Mouse (Mus musculus) brain, adult 2 months (tissue): ENCODE measurements around the gene Pwwp2a.

Experiments
- DNase-seq: peaks from one replicate; pipeline ENCODE4 v3.0.0; 2011; ENCODE audit warnings: low read depth, low spot score

The Pwwp2a gene

GRCm38 (mm10) chr11:43681472-43682414 is at the start of gene Pwwp2a:
Gene Pwwp2a (plus strand): TSS chr11:43681998.
- peak; percentile 100 for DNase-seq

DNA sequence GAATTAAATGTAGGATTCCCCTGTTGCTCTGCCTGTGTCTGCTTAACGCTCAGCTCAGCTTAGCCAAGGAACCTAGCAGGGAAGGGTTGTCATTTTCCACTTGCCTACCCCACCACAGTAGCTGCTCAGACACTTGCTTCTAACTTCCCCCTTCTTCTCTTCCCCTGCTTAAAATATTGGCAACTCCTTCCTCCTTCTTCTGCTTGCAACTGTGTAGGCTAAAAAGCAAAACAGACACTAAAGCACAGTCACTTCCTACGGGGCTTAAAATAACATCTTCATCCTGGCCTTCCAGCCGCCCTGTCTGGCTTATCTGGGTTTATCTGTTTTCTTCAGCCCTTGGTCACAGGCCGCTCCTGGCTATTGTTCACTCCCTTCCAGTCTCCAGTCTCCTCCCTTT is 49.2 kb upstream of the Pwwp2a start:
- peak; percentile 75 for DNase-seq

- DNase-seq: no peak
Measured at GRCm38 (mm10) chr11:43633165-43633564, 48.6 kb upstream of the Pwwp2a start.

DNA sequence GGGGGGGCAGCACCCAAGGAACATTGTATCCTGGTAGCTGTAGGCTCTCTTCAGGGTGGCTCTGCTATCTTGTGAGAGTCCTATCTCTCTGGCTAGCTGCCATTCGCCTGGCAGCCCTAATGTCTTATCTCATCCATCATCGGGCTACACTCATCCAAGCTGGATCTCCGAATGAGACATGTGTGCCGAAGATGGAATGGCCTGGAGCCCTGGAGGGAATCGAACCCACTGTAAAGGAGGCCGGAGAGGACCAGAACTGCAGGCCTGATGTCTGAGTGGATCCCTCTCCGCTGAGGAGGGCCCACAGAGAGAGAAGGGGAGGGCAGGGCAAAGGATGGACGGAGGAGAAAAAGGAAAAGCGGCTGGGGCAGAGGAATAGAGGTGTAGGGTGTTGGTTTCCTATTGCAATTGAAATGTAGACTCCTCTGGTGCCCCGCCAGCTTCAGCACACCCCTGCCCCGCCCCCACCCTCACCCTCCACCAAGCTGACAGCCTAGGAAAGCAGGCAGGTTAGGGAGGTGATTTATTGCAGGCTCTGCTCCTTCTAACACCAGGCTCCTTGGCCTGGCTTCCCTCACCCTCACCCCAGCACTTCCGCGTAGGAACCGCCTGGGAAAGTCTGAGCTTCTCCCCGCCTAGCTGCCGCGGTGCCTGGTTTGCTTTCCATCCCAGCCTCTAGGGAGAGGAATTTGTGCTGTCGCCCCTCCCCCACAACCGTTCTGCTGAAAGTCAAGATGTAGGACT is 48.0 kb upstream of the Pwwp2a start:
- peak; percentile 78 for DNase-seq

GRCm38 (mm10) chr11:43636761-43637160 is 45.0 kb upstream of the Pwwp2a start:
- peak; percentile 64 for DNase-seq

- no peak for DNase-seq
Measured at GRCm38 (mm10) chr11:43638486-43638885, 43.3 kb upstream of the Pwwp2a start.

DNA sequence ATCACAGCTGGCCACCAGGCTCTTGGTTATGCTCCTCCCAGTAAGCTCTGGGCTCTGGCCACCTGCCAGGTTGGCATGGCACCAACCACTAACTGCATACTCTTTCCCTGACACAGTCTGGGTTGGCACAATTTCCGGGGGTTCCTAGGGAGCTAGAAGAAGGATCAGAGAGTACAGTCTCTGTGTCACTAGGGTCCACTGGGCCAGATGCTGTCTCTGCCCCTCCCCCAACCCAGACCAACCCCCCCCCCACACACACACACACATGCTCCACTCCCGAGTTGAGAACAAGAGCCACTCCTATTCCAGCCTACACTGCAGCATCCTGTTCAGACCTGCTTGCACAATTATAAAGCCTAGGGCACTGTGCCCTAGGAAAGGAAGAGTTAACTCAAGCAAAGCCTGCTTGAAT is 38.6 kb upstream of the Pwwp2a start:
- DNase-seq: peak; percentile 74

DNA sequence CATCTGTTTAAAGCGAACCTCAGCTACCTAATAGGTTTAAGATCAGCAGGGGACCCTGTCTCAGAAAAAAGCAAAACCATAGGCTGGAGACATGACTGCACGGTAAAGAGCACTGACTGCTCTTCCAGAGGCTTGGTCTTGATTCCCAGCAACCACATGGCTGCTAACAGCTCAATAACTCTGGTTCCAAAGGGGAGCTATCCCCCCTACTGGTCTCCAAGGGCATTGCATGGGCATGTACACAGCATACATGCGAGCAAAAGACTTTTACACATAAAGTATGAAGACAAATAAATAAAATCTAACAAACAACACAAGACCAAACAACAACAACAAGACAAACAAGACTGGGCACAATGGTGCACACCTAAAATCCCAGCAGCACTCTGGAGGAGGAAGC is 36.5 kb upstream of the Pwwp2a start:
- DNase-seq: no peak

- DNase-seq: no peak
Measured at GRCm38 (mm10) chr11:43653051-43653475, 28.7 kb upstream of the Pwwp2a start.

DNA sequence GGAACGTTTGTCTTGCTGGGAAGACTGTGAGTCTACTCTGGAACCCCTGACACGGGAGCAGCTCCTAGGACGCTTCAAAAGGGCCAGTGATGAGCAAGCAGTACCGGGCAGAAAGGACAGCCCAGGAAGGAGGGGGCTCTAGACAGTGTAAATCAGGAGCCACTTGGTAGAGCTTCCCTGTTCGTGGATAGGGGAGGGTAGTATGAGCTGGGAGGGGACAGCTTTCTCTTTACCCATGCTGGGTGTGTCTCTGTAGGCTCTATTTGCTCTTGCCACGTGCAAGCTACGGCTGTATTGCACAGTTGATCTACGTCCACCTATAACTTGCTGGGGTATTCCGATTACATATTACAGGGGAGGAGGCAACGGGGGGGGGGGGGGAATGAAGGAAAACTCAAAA is 25.3 kb upstream of the Pwwp2a start:
- DNase-seq: no peak

DNA sequence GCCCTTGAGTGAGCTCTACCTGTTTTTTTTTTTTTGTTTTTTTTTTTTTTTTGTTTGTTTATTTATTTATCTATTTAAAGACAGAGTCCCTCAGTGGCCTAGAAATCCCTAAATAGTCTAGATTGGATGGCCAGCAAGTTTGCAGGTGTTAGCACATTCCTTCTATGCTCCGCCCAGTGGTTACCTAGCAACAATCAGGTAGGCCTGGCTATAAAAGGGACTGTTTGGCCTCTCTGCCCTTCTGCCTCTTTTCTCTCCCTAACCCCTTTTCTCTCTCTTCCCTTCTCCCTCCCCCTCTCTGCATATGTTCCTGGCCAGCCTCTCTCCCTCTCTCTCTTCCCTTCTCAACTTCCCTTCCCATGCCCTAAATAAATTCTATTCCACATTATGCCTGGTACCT is 23.8 kb upstream of the Pwwp2a start:
- DNase-seq: no peak

DNA sequence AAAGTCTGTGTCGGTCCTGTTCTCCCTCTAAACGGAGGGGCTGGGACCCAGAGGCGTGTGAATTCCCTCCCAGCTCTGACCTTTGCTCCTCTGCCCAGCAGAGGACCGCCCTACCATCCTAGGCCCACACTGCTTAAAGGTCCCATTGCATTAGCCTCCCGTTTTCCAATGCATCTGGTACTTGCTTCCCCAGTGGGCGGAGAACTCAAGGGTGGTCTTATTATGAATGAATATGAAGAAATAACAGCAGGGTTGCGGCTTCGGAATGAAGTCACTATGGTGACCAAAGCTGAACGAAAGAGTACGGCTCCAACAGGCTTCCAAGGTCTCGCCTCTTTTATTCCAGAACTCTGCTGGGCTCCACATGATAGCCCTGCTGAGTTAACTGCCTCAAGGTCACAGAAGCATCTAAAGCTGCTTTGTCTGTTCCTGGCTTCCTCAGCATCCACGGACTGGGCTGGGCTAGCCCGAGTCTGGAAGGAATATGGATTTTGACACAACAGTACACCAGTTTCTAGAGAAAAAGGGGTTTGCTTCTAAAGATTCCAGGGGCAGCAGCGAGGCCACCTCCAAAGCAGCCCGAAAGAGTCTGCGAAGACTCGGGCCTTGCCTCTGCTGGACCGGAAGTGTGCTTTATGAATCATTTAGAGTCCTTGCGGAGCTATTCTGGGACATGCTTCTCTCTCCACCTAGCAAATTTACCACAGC is 14.6 kb upstream of the Pwwp2a start:
- DNase-seq: peak; percentile 19

GRCm38 (mm10) chr11:43682415-43683217 is 818 bp downstream of the Pwwp2a start:
- peak; percentile 79 for DNase-seq

- DNase-seq: peak; percentile 51
Measured at GRCm38 (mm10) chr11:43688850-43689249, 7.1 kb downstream of the Pwwp2a start.

- no peak for DNase-seq
Measured at GRCm38 (mm10) chr11:43696623-43697022, 14.8 kb downstream of the Pwwp2a start.

DNA sequence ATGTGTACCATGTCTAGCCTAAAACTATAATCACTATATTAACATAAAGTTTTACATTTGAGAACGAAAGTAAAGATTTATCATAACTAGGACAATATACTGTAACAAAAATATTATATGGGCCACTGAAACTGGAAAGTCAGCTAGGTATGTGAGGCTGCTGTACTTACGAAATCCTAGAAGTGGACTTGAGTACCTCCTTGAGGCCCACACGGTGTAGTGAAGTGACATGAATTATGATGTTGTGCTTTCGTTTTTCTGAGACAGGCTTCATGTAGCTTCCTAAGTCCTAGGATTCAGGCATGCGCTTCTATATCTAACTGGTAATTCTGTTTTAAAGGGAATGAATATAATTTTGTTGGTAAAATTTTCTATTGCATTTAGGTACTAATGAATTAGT is 16.8 kb downstream of the Pwwp2a start:
- no peak for DNase-seq

GRCm38 (mm10) chr11:43700291-43700690 is 18.5 kb downstream of the Pwwp2a start:
- DNase-seq: no peak

- no peak for DNase-seq
Measured at GRCm38 (mm10) chr11:43703552-43703951, 21.8 kb downstream of the Pwwp2a start.

GRCm38 (mm10) chr11:43705751-43706150 is 24.0 kb downstream of the Pwwp2a start:
- peak; percentile 67 for DNase-seq

GRCm38 (mm10) chr11:43708409-43708808 is 26.6 kb downstream of the Pwwp2a start:
- DNase-seq: no peak

- peak; percentile 90 for DNase-seq
Measured at GRCm38 (mm10) chr11:43712178-43712577, 30.4 kb downstream of the Pwwp2a start.
